Comparison of ENCODE assay signal across 8 mouse cellular contexts in genomic region chr2:62411211-62412080, GRCm38 (mm10). TPM values are rescaled to one million over a fixed set of nuclear protein-coding genes. Genes with fewer than 3 reads are reported as not detected.
DNase-seq lines count a peak whose midpoint lies in the region; ATAC-seq and TF ChIP-seq lines count a peak whose summit lies in the region.

No protein-coding gene starts in this region.

- H3K4me1 ChIP-seq in G1E (ENCODE audit: insufficient read depth, low read depth, low read length) = peaks cover 19% of the 10 kb centered on the region
- H3K4me1 ChIP-seq in forebrain, embryonic 10.5 days = peaks cover 21% of the 10 kb centered on the region
- H3K4me1 ChIP-seq in hindbrain, embryonic 12.5 days = peaks cover 10% of the 10 kb centered on the region
- H3K4me1 ChIP-seq in limb, embryonic 14.5 days (ENCODE audit: control insufficient read depth, insufficient read depth, low read length) = 0 out of 2 replicates have a peak, but pooled peaks cover 4% of the 10 kb centered on the region
- peaks cover 10% of the 10 kb centered on the region; the same call in 1 of the 2 replicates for H3K4me1 ChIP-seq in midbrain, embryonic 12.5 days

- H3K4me2 ChIP-seq in hindbrain, embryonic 12.5 days (replicated peaks) = peak overlapping the region; percentile 71
- H3K4me2 ChIP-seq in limb, embryonic 14.5 days (replicated peaks; ENCODE audit: low read depth, low read length, severe bottlenecking) = peak overlapping the region; percentile 93
- H3K4me2 ChIP-seq in midbrain, embryonic 12.5 days (replicated peaks) = peak overlapping the region; percentile 88

- no peak for TF ChIP-seq POLR2A in limb, embryonic 14.5 days (IDR thresholded peaks at IDR 0.05; ENCODE audit: borderline replicate concordance, extremely low read depth, insufficient read depth, insufficient read length)

- ATAC-seq in G1E (ENCODE audit: extremely low read depth, insufficient number of reproducible peaks, low FRiP score, poor library complexity, severe bottlenecking) = no peak
- peak; percentile 56; the same call in 1 of the 2 replicates for ATAC-seq in hindbrain, embryonic 12.5 days (ENCODE audit: low FRiP score)
- ATAC-seq in limb, embryonic 14.5 days (ENCODE audit: low FRiP score, low read depth) = peak; percentile 74
- peak; percentile 82 for ATAC-seq in midbrain, embryonic 12.5 days (ENCODE audit: low FRiP score, low read depth)

- TF ChIP-seq CTCF in G1E (IDR thresholded peaks at IDR 0.05; ENCODE audit: low read depth, low read length) = no peak

- peak; percentile 72 for DNase-seq in CD4-positive, CD25-positive, alpha-beta regulatory T cell, adult 2 months (ENCODE audit: low read depth, low spot score)
- DNase-seq in G1E (ENCODE audit: low spot score) = no peak
- peak; percentile 43 for DNase-seq in forebrain, embryonic 10.5 days (ENCODE audit: extremely low spot score, low spot score)
- peak; percentile 52 for DNase-seq in limb, embryonic 14.5 days (ENCODE audit: low spot score)
- peak; percentile 51 for DNase-seq in testis, postnatal 10 days (ENCODE audit: low spot score)
- no peak for DNase-seq in layer of hippocampus, adult 11-12 months (ENCODE audit: low spot score)

- peaks cover 2% of the 10 kb centered on the region for H3K36me3 ChIP-seq in G1E (replicated peaks)
- H3K36me3 ChIP-seq in forebrain, embryonic 10.5 days (replicated peaks) = no peaks in the 10 kb centered on the region
- H3K36me3 ChIP-seq in hindbrain, embryonic 12.5 days = no peaks in the 10 kb centered on the region
- no peaks in the 10 kb centered on the region for H3K36me3 ChIP-seq in limb, embryonic 14.5 days (ENCODE audit: control insufficient read depth, insufficient read depth, low read length)
- no peaks in the 10 kb centered on the region for H3K36me3 ChIP-seq in midbrain, embryonic 12.5 days

- 6% methylated on average over 47 of the region's 47 CpGs for WGBS in forebrain, embryonic 10.5 days
- WGBS in hindbrain, embryonic 12.5 days = 7% methylated on average over 47 of the region's 47 CpGs
- WGBS in limb, embryonic 14.5 days = 8% methylated on average over 47 of the region's 47 CpGs
- WGBS in midbrain, embryonic 12.5 days = 7% methylated on average over 47 of the region's 47 CpGs

- H3K27me3 ChIP-seq in G1E (ENCODE audit: insufficient read depth, low read length) = peaks cover 11% of the 10 kb centered on the region; the same call in 1 of the 2 replicates
- peaks cover 35% of the 10 kb centered on the region for H3K27me3 ChIP-seq in forebrain, embryonic 10.5 days (ENCODE audit: poor library complexity, severe bottlenecking)
- H3K27me3 ChIP-seq in hindbrain, embryonic 12.5 days = peaks cover 25% of the 10 kb centered on the region
- peaks cover 10% of the 10 kb centered on the region; the same call in 1 of the 2 replicates for H3K27me3 ChIP-seq in limb, embryonic 14.5 days (ENCODE audit: control insufficient read depth, insufficient read depth, low read length)
- peaks cover 22% of the 10 kb centered on the region for H3K27me3 ChIP-seq in midbrain, embryonic 12.5 days

- peak overlapping the region; percentile 72 for H3K27ac ChIP-seq in forebrain, embryonic 10.5 days
- no peak overlapping the region for H3K27ac ChIP-seq in hindbrain, embryonic 12.5 days
- H3K27ac ChIP-seq in limb, embryonic 14.5 days (replicated peaks; ENCODE audit: low read depth, low read length) = no peak overlapping the region
- H3K27ac ChIP-seq in midbrain, embryonic 12.5 days (replicated peaks) = no peak overlapping the region

- peak overlapping the region; percentile 28; the same call in 1 of the 2 replicates for H3K9ac ChIP-seq in hindbrain, embryonic 12.5 days
- H3K9ac ChIP-seq in limb, embryonic 14.5 days (ENCODE audit: low read depth, low read length, severe bottlenecking) = peak overlapping the region; percentile 55
- peak overlapping the region; percentile 52 for H3K9ac ChIP-seq in midbrain, embryonic 12.5 days (replicated peaks)

- no peaks in the 10 kb centered on the region for H3K9me3 ChIP-seq in G1E (replicated peaks)
- no peaks in the 10 kb centered on the region for H3K9me3 ChIP-seq in forebrain, embryonic 10.5 days
- no peaks in the 10 kb centered on the region for H3K9me3 ChIP-seq in hindbrain, embryonic 12.5 days (replicated peaks)
- no peaks in the 10 kb centered on the region for H3K9me3 ChIP-seq in limb, embryonic 14.5 days (ENCODE audit: control insufficient read depth, low read length)
- H3K9me3 ChIP-seq in midbrain, embryonic 12.5 days = no peaks in the 10 kb centered on the region

- peak overlapping the region; percentile 63 for H3K4me3 ChIP-seq in G1E (ENCODE audit: low read depth, low read length)
- H3K4me3 ChIP-seq in forebrain, embryonic 10.5 days = peak overlapping the region; percentile 57
- H3K4me3 ChIP-seq in hindbrain, embryonic 12.5 days = peak overlapping the region; percentile 34
- peak overlapping the region; percentile 41 for H3K4me3 ChIP-seq in limb, embryonic 14.5 days (replicated peaks; ENCODE audit: low read length)
- H3K4me3 ChIP-seq in midbrain, embryonic 12.5 days = peak overlapping the region; percentile 44

RNA-seq across cellular contexts. Expression of gene Dpp4, which starts 0.6 kb away (rescaled TPM):
- total RNA-seq in G1E (2014; fragmentation: Nextera tagmentation) (2.3 and 5.2 TPM in 2 replicates), G1E (2017) (0.27 and 0.70 TPM in 2 replicates)
- polyA plus RNA-seq in G1E (2012) = 0.04 TPM in 2 replicates
- 0.25 and 0.42 TPM in 2 replicates for polyA plus RNA-seq in forebrain, embryonic 10.5 days (2016; fragmentation: Nextera tagmentation; extraction: Ambion mirVana)
- 0.99 and 1.9 TPM in 2 replicates for polyA plus RNA-seq in hindbrain, embryonic 12.5 days (2016; fragmentation: Nextera tagmentation; extraction: Ambion mirVana)
- polyA plus RNA-seq in limb, embryonic 14.5 days (2012; rRNA removed) = 1.9 and 3.8 TPM in 2 replicates
- polyA plus RNA-seq in limb, embryonic 14.5 days (2014; fragmentation: Nextera tagmentation; extraction: Ambion mirVana) = 4.3 and 7.0 TPM in 2 replicates
- 0.71 and 0.87 TPM in 2 replicates for polyA plus RNA-seq in midbrain, embryonic 12.5 days (2016; fragmentation: Nextera tagmentation; extraction: Ambion mirVana)

Comparison
In these comparisons a context has a peak if more than half of its experiments do, and no peak if none do; other contexts are left out.
1. DNase-seq: peak in CD4-positive, CD25-positive, alpha-beta regulatory T cell, adult 2 months (single experiment), forebrain, embryonic 10.5 days (single experiment), limb, embryonic 14.5 days (single experiment) and testis, postnatal 10 days (single experiment); none in G1E (single experiment) and layer of hippocampus, adult 11-12 months (single experiment).
2. Peak in every context shown above with its lines, with median percentiles within 50 percentile points of each other: H3K4me3 ChIP-seq, H3K4me2 ChIP-seq and H3K9ac ChIP-seq.